Mouse (Mus musculus): ENCODE measurements around the gene Gm8764.
"Not testable (repeated sequence)": the region's sequence is repeated elsewhere in the genome, so short reads cannot be mapped to it uniquely, and the experiment has no call there.

The Gm8764 gene

DNA sequence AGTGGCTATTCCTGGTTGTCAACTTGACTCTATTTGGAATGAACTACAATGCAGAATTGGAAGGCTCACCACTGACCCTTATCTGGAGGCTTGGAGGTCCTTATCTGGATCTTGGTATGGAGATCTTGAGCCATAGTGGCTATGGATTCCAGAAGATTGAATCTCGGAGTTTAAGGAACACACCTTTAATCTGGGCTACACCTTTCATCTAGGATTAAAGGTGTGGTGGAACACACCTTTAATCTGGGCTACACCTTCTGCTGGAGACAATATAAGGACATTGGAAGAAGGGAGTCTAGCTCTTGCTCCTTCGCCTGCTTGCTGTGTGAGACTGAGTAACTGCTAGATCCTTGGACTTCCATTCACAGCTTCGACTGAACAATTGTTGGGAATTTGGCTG lies at the start of gene Gm8764:
TSS of gene Gm8764 (plus strand) at position 301 of the 400 bp plus-strand sequence.
- DNase-seq (ENCODE audit: low read depth, low spot score): not testable (repeated sequence)

DNA sequence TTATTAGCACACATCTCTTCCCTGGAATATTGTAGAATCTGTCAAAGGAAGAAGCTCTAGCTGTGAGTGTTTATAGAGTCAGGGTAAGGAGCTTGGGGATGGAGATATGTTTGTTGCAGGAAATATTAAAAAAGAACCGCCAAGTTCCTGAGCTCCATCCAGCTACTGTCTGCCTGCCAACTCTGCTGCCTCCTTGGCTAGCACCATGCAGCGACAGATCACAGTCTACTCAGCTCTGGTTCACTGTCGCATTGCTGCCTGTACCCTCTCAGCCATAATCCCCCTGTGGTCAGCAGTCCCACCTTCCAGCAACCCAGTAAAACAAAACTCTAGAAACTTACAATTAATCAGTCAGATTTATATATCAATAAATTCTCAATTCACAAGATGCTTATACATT lies 49.8 kb upstream of the Gm8764 start:
- no peak for DNase-seq (ENCODE audit: low read depth, low spot score)

GRCm38 (mm10) chr10:104118312-104118711 lies 41.5 kb upstream of the Gm8764 start:
- no peak for DNase-seq (ENCODE audit: low read depth, low spot score)

- not testable (repeated sequence) for DNase-seq (ENCODE audit: low read depth, low spot score)
Observed at GRCm38 (mm10) chr10:104142687-104143086, 17.1 kb upstream of the Gm8764 start, which contains the start of gene Gm21293. TSS of gene Gm21293 (plus strand) at chr10:104142987.

DNA sequence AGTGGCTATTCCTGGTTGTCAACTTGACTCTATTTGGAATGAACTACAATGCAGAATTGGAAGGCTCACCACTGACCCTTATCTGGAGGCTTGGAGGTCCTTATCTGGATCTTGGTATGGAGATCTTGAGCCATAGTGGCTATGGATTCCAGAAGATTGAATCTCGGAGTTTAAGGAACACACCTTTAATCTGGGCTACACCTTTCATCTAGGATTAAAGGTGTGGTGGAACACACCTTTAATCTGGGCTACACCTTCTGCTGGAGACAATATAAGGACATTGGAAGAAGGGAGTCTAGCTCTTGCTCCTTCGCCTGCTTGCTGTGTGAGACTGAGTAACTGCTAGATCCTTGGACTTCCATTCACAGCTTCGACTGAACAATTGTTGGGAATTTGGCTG lies 8.6 kb upstream of the Gm8764 start, which contains the start of gene Gm6763:
TSS of gene Gm6763 (plus strand) at position 301 of the 400 bp plus-strand sequence.
- DNase-seq (ENCODE audit: low read depth, low spot score): not testable (repeated sequence)

DNA sequence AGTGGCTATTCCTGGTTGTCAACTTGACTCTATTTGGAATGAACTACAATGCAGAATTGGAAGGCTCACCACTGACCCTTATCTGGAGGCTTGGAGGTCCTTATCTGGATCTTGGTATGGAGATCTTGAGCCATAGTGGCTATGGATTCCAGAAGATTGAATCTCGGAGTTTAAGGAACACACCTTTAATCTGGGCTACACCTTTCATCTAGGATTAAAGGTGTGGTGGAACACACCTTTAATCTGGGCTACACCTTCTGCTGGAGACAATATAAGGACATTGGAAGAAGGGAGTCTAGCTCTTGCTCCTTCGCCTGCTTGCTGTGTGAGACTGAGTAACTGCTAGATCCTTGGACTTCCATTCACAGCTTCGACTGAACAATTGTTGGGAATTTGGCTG lies 8.4 kb downstream of the Gm8764 start, which contains the start of gene Gm21304:
TSS of gene Gm21304 (plus strand) at position 301 of the 400 bp plus-strand sequence.
- DNase-seq (ENCODE audit: low read depth, low spot score): not testable (repeated sequence)

DNA sequence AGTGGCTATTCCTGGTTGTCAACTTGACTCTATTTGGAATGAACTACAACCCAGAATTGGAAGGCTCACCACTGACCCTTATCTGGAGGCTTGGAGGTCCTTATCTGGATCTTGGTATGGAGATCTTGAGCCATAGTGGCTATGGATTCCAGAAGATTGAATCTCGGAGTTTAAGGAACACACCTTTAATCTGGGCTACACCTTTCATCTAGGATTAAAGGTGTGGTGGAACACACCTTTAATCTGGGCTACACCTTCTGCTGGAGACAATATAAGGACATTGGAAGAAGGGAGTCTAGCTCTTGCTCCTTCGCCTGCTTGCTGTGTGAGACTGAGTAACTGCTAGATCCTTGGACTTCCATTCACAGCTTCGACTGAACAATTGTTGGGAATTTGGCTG lies 16.9 kb downstream of the Gm8764 start, which contains the start of gene Gm21312:
TSS of gene Gm21312 (plus strand) at position 301 of the 400 bp plus-strand sequence.
- not testable (repeated sequence) for DNase-seq (ENCODE audit: low read depth, low spot score)

- not testable (repeated sequence) for DNase-seq (ENCODE audit: low read depth, low spot score)
Observed at GRCm38 (mm10) chr10:104185233-104185632, 25.4 kb downstream of the Gm8764 start, which contains the start of gene Gm20765. TSS of gene Gm20765 (plus strand) at chr10:104185533.

- DNase-seq (ENCODE audit: low read depth, low spot score): not testable (repeated sequence)
Observed at GRCm38 (mm10) chr10:104193742-104194141, 33.9 kb downstream of the Gm8764 start, which contains the start of gene Gm4340. TSS of gene Gm4340 (plus strand) at chr10:104194042.

GRCm38 (mm10) chr10:104209655-104210054 lies 49.8 kb downstream of the Gm8764 start:
- no peak for DNase-seq (ENCODE audit: low read depth, low spot score)

GRCm38 (mm10) chr10:104210268-104210990 lies 50.6 kb downstream of the Gm8764 start:
- no peak for DNase-seq (ENCODE audit: low read depth, low spot score)
